Mouse (Mus musculus) neural tube, embryonic 12.5 days (tissue): ENCODE data around the gene Cdk5r2. TPM values are rescaled to one million over a fixed set of nuclear protein-coding genes. Genes with fewer than 3 reads are reported as not detected.

Source experiments
- ATAC-seq: fragments of 200-750 bp; cut with Nextera tagmentation; 2 replicates; pipeline ENCODE4 v1.8.0; 2017; ENCODE audit warnings: low read depth, mild to moderate bottlenecking, moderate TSS enrichment, moderate library complexity; ENCODE audit not compliant: low FRiP score
- H3K27ac ChIP-seq: fragments of 300-500 bp; sonication (generic); 2 replicates; pipeline ENCODE4 v1.5.1; 2016
- H3K27me3 ChIP-seq: fragments of 300-500 bp; sonication (generic); replicated peaks from 2 replicates; pipeline ENCODE4 v1.6.1; 2016; ENCODE audit warnings: mild to moderate bottlenecking
- H3K36me3 ChIP-seq: fragments of 300-500 bp; sonication (generic); 2 replicates; pipeline ENCODE4 v1.6.1; 2016; ENCODE audit warnings: mild to moderate bottlenecking
- H3K4me1 ChIP-seq: fragments of 300-500 bp; sonication (generic); 2 replicates; pipeline ENCODE4 v1.6.1; 2016
- H3K4me2 ChIP-seq: fragments of 300-500 bp; sonication (generic); replicated peaks from 2 replicates; pipeline ENCODE4 v1.6.1; 2016; ENCODE audit warnings: mild to moderate bottlenecking
- H3K4me3 ChIP-seq: fragments of 300-500 bp; sonication (generic); 2 replicates; pipeline ENCODE4 v1.5.1; 2016
- H3K9ac ChIP-seq: fragments of 300-500 bp; sonication (generic); 2 replicates; pipeline ENCODE4 v1.6.1; 2016; ENCODE audit warnings: mild to moderate bottlenecking
- H3K9me3 ChIP-seq: fragments of 300-500 bp; sonication (generic); 2 replicates; pipeline ENCODE4 v1.6.1; 2016; ENCODE audit warnings: mild to moderate bottlenecking
- WGBS: fragments of 180-500 bp; shearing (Covaris S2); methylation state at CpG from one replicate; pipeline ENCODE4 v1.1.7; 2016; 5-methylcytosine and 5-hydroxymethylcytosine counted together
- polyA plus RNA-seq: library from polyadenylated mRNA; unstranded; fragments of >200 nt; fragmentation: Nextera tagmentation; extraction: Ambion mirVana; gene quantifications from 2 replicates; pipeline ENCODE4 v1.2.1, GENCODE M21; 2016

Gene Cdk5r2
- polyA plus RNA-seq, 1 experiment from 2014 or later = 7.6 TPM

- Histone ChIP-seq H3K4me1 (peaks cover 24% of the 10 kb centered on the region), H3K27ac (no peak overlapping the region), H3K9me3 (no peaks in the 10 kb centered on the region), H3K9ac (no peak overlapping the region), H3K4me2 (peak overlapping the region; percentile 66; the same call in 1 of the 2 replicates), H3K4me3 (no peak overlapping the region; the same call in 1 of the 2 replicates), H3K36me3 (no peaks in the 10 kb centered on the region), H3K27me3 (peaks cover 93% of the 10 kb centered on the region)
- 1% methylated on average over 8 of the region's 8 CpGs for WGBS
- no peak for ATAC-seq
These were observed 28.1 kb downstream of the Cdk5r2 start for GRCm38 (mm10) chr1:74882828-74883227.

- whole genome bisulfite sequencing = 1% methylated on average over 5 of the region's 5 CpGs
- peaks cover 97% of the 10 kb centered on the region for H3K27me3 ChIP-seq
- no peak for ATAC-seq
These were observed 28.7 kb downstream of the Cdk5r2 start for GRCm38 (mm10) chr1:74883441-74883840.

GRCm38 (mm10) chr1:74884196-74885141 lies 29.7 kb downstream of the Cdk5r2 start:
- Histone ChIP-seq H3K36me3 (no peaks in the 10 kb centered on the region), H3K9me3 (no peaks in the 10 kb centered on the region), H3K4me1 (peaks cover 24% of the 10 kb centered on the region), H3K4me2 (peak overlapping the region; percentile 46), H3K27ac (no peak overlapping the region), H3K9ac (no peak overlapping the region), H3K27me3 (peaks cover 95% of the 10 kb centered on the region), H3K4me3 (peak overlapping the region; percentile 15; the same call in 1 of the 2 replicates)
- under 1% methylated on average over 57 of the region's 57 CpGs for WGBS
- no peak for ATAC-seq

More at GRCm38 (mm10) chr1:74883441-74883840, 28.7 kb downstream of the Cdk5r2 start:
- Histone ChIP-seq H3K9me3 (no peaks in the 10 kb centered on the region), H3K4me1 (peaks cover 24% of the 10 kb centered on the region), H3K4me2 (no peak overlapping the region), H3K36me3 (no peaks in the 10 kb centered on the region), H3K4me3 (no peak overlapping the region), H3K9ac (no peak overlapping the region), H3K27ac (no peak overlapping the region)

GRCm38 (mm10) chr1:74885369-74886042 lies 30.8 kb downstream of the Cdk5r2 start, which contains the start of gene Fev:
Fev (minus strand) TSS chr1:74885419.
- no peak for ATAC-seq

GRCm38 (mm10) chr1:74891513-74891912 lies 36.8 kb downstream of the Cdk5r2 start:
- Histone ChIP-seq H3K4me2 (no peak overlapping the region), H3K36me3 (no peaks in the 10 kb centered on the region), H3K27me3 (peaks cover 96% of the 10 kb centered on the region), H3K9ac (no peak overlapping the region), H3K9me3 (no peaks in the 10 kb centered on the region), H3K4me1 (peaks cover 10% of the 10 kb centered on the region), H3K4me3 (no peak overlapping the region), H3K27ac (no peak overlapping the region)
- WGBS = 4% methylated on average over 2 of the region's 8 CpGs
- no peak for ATAC-seq

More at GRCm38 (mm10) chr1:74885369-74886042, 30.8 kb downstream of the Cdk5r2 start, which contains the start of gene Fev:
- Histone ChIP-seq H3K36me3 (no peaks in the 10 kb centered on the region), H3K9me3 (no peaks in the 10 kb centered on the region), H3K27ac (no peak within 1 kb of the TSS), H3K27me3 (peaks cover 97% of the 10 kb centered on the region), H3K4me1 (peaks cover 24% of the 10 kb centered on the region), H3K9ac (no peak within 1 kb of the TSS), H3K4me3 (peak within 1 kb of the TSS; percentile 15; the same call in 1 of the 2 replicates), H3K4me2 (peak within 1 kb of the TSS; percentile 46)
- 1% methylated on average over 43 of the region's 43 CpGs for WGBS

- Histone ChIP-seq H3K36me3 (no peaks in the 10 kb centered on the region), H3K9me3 (no peaks in the 10 kb centered on the region), H3K27ac (no peak overlapping the region), H3K4me2 (peak overlapping the region; percentile 51), H3K9ac (no peak overlapping the region), H3K4me1 (peaks cover 10% of the 10 kb centered on the region), H3K4me3 (peak overlapping the region; percentile 19; the same call in 1 of the 2 replicates), H3K27me3 (peaks cover 95% of the 10 kb centered on the region)
- under 1% methylated on average over 39 of the region's 39 CpGs for WGBS
- no peak for ATAC-seq
These were observed 37.8 kb downstream of the Cdk5r2 start for GRCm38 (mm10) chr1:74892351-74893133.

GRCm38 (mm10) chr1:74893134-74893855 lies 38.6 kb downstream of the Cdk5r2 start, which contains the start of gene Cryba2:
Cryba2 (minus strand) TSS chr1:74893143.
- no peaks in the 10 kb centered on the region for H3K36me3 ChIP-seq
- WGBS = 4% methylated on average over 25 of the region's 25 CpGs
- H3K9ac ChIP-seq = no peak within 1 kb of the TSS
- peak within 1 kb of the TSS; percentile 51 for H3K4me2 ChIP-seq
- H3K9me3 ChIP-seq = no peaks in the 10 kb centered on the region
- peaks cover 16% of the 10 kb centered on the region for H3K4me1 ChIP-seq
- no peak within 1 kb of the TSS for H3K27ac ChIP-seq
- peak; percentile 38 for ATAC-seq
- peaks cover 95% of the 10 kb centered on the region for H3K27me3 ChIP-seq
- H3K4me3 ChIP-seq = peak within 1 kb of the TSS; percentile 19; the same call in 1 of the 2 replicates

GRCm38 (mm10) chr1:74894966-74895365 lies 40.2 kb downstream of the Cdk5r2 start:
- Histone ChIP-seq H3K4me2 (no peak overlapping the region), H3K9ac (no peak overlapping the region), H3K9me3 (no peaks in the 10 kb centered on the region), H3K36me3 (no peaks in the 10 kb centered on the region), H3K27ac (no peak overlapping the region), H3K4me3 (no peak overlapping the region), H3K4me1 (peaks cover 25% of the 10 kb centered on the region), H3K27me3 (peaks cover 97% of the 10 kb centered on the region)
- no peak for ATAC-seq
- 21% methylated on average over 4 of the region's 4 CpGs for WGBS

GRCm38 (mm10) chr1:74897976-74898375 lies 43.2 kb downstream of the Cdk5r2 start:
- 8% methylated on average over 7 of the region's 7 CpGs for WGBS
- H3K4me2 ChIP-seq = no peak overlapping the region

GRCm38 (mm10) chr1:74898656-74899431 lies 44.1 kb downstream of the Cdk5r2 start:
- WGBS = 8% methylated on average over 7 of the region's 10 CpGs
- no peak for ATAC-seq

More at GRCm38 (mm10) chr1:74897976-74898375, 43.2 kb downstream of the Cdk5r2 start:
- no peak overlapping the region for H3K27ac ChIP-seq
- no peak overlapping the region for H3K4me3 ChIP-seq
- H3K36me3 ChIP-seq = no peaks in the 10 kb centered on the region
- peaks cover 97% of the 10 kb centered on the region for H3K27me3 ChIP-seq
- H3K9ac ChIP-seq = no peak overlapping the region
- no peak for ATAC-seq
- peaks cover 30% of the 10 kb centered on the region for H3K4me1 ChIP-seq
- H3K9me3 ChIP-seq = no peaks in the 10 kb centered on the region

More at GRCm38 (mm10) chr1:74898656-74899431, 44.1 kb downstream of the Cdk5r2 start:
- Histone ChIP-seq H3K9me3 (no peaks in the 10 kb centered on the region), H3K4me2 (0 out of 2 replicates have a peak overlapping the region, but pooled peaks have one; percentile 14), H3K27me3 (peaks cover 98% of the 10 kb centered on the region), H3K4me1 (peaks cover 25% of the 10 kb centered on the region), H3K9ac (no peak overlapping the region), H3K27ac (no peak overlapping the region), H3K36me3 (no peaks in the 10 kb centered on the region), H3K4me3 (no peak overlapping the region)
